Mouse (Mus musculus) skeletal muscle tissue, adult 2 months (tissue): ENCODE measurements around the gene Gm9508.

Experiments
- DNase-seq: peaks from one replicate; pipeline ENCODE4 v3.0.0-alpha.2; 2012; ENCODE audit warnings: low read depth, low spot score

The Gm9508 gene

DNA sequence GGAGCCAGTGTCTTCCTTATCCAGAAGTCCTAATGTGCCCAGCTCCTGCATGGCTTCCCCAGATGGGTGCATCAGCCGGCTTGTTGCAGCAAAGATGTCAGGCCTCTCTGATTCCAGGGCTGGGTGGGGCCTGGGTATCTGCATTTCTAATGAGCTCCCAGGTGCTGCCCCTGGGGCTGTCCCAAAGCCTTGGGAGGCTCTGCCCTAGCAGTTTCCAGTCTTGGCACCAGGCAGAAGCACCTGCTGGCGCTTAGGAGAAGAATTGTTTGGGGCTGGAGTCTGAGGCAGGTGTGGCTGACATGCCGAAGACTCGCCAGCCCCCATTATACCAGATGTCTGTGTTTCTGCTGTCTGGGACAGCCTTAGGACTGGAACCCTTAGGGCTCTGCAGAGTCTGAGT lies 26.3 kb downstream of the Gm9508 start:
- no peak for DNase-seq

DNA sequence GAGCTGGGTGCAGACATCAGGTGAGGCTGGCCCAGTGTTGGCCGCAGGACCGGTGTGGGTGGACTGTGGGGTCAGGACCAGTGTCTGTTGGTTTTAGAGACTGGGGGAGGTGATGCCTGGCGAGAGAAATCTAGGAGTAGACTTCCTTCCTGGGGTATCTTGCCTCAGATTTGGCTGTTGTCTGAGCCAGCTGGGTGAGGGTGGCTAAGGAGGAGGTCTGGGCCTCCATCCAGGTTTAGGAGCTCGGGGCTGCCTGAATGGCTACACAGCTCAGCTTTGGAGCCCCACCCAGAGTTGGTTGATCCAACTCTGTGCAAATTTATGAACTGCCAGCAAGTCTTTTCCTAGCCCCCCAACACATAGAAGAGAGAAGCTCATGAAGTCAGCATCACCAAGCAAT lies 29.6 kb downstream of the Gm9508 start:
- DNase-seq, result no peak

DNA sequence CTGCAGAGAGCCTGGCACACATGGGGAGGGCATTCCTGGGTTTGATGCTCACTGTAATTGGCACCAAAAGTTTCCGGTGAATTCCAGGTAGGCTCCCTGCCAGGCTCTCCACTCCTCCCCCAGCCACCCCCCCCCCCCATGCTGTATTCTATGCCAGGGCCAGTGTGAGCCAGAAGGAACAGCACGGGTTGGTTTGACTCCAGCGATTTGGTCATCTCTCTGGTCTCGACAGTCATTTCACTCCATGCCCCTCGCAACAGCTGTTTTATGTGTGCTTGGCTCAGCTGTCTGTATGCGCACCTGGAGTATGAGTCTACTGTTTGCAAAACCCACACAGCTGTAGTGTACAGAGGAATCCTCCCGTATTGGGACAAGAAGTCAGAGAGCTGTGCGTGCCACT lies 30.7 kb downstream of the Gm9508 start:
- DNase-seq, result no peak

DNA sequence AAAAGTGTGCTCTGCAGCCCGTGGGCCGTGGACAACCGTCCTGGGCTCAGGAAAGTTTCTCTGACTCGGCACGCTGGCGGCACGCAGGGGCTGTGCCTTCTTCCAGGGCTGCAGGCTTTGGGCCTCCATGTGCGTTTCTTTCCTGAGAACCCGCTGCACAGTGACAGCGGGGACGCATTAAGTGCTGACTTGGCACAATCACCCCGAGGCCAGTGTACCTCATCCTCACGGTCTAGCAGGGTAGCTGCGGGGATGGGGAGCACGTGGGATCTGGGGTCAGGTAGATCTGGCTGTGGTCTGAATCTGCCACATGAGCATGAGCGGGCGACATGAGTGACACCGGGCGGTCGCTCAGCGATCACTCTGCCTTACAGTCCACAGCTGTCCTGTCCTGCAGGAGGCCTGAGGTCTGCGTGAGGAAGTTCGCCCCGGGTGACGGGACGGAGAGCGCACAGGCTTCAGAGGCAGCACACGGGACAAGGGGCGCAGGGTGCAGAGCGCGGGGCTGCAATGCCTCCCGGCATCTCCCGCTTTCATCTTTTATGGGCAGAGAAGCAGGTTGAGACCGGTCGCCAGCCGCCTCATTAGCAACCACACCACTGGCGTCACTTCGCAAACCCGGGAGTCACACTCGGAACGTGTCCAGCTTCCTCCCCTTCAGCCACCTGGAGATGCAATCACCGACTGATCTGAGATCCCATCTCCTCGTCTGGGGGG lies 32.9 kb downstream of the Gm9508 start:
- no peak for DNase-seq

DNA sequence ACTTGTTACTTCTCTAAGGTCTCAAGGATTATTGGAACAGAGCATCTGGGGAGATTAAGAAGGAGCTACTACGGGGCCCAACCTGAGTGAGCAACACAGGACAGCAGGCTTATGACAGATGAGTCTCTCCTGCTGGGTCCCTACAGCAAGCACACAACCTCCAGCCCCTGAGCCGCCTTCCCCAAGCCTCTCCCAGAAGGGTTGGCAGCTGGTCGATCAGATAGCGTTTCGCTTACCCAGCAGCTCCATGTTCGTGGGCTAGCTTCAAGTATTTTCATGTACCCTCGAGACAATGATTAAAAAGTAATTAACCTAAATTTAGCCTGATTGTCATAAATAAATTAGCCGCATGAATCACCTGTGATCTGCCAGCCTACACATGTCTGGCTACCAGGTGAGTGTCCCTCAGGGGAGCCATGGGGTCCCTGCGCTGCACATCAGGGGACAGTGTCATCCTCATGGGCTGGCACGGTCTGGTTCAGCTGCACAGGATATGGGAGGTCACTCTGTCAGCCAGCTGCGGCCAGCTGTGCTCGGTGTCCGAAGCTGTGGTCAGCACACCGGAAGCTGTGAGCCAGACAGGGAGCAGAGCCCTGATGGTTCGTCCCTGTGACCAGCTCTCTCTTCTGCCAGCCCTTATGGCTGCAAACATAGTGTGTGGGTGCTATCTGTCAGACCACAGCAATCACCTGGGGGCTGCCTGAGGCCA lies 38.6 kb downstream of the Gm9508 start:
- no peak for DNase-seq

DNA sequence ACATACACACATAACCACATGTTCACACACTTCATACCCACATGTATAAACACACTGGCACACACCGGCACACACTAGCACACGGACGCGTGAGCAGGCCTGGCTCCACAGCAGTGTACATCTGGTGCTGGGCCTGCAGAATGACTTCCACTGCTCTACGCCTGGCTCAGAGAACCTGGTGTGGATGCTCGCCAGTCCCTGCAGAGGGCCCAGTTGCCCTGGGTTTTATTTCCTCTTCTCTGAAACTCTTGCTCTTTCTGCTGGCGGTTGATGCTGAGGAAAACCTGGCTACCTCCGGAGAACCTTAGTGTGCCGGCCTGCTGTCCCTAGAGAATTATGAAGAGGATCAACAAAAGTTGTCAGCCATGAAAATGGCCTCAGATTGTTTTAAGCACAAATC lies 45.0 kb downstream of the Gm9508 start:
- DNase-seq, result no peak

DNA sequence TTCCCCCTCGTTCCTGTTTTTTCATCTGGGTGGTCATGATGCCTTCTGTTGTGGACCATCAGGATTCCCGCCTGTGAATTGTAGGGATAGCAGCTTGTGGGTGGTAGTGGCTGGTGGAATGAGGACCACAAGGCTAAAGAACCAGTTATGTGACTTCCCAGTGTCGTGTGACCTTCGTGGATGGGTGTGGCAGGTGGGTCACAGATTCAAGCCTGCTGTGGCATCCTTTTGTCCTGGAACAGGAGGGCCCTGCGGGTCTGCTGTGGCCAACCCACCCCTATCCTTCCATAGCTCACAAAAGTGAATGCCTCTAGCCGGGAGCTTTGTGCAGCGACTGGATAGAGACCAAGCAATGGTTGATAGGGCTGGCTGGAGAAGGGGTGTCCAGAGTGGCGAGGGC lies 49.1 kb downstream of the Gm9508 start:
- DNase-seq, result no peak

DNA sequence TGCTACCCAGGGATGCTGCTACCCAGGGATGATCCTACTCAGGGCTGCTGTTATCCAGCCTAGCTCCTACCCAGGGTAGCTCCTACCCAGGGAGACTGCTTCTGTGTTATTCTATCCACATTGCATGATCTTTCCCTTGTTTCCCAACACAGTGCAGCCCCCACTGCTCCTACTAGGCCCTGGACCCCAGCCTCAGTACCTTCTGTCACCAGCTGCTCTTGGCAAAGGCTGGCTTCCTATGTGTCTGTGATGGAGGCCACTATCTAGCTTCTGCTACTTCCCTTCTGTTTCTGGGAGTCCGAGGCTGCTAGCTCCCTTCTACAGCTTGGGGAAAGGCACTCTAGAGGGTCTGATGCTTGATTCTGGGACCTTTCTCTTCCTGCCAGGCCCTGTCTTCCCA lies 49.6 kb downstream of the Gm9508 start:
- no peak for DNase-seq
